Mouse (Mus musculus) lung, adult 2 months (tissue): ENCODE results near the gene Ms4a4b. TPM values are rescaled to one million over a fixed set of nuclear protein-coding genes. Genes with fewer than 3 reads are reported as not detected.

Experiments
- DNase-seq: peaks from one replicate; pipeline ENCODE4 v3.0.0; 2022
- H3K4me1 ChIP-seq: fragments of 200-500 bp; 2 replicates; pipeline ENCODE4 v1.6.1; 2011; ENCODE audit warnings: low read length; ENCODE audit not compliant: control insufficient read depth, insufficient read depth
- H3K4me3 ChIP-seq: fragments of 200-500 bp; replicated peaks from 2 replicates; pipeline ENCODE3; 2011; ENCODE audit warnings: low read depth, mild to moderate bottlenecking, control low read depth, low read length; ENCODE audit errors: extremely low read depth
- CTCF ChIP-seq: fragments of 200-500 bp; IDR thresholded peaks from 2 replicates; pipeline ENCODE4 v1.5.1; 2011; ENCODE audit warnings: mild to moderate bottlenecking, low read length, control low read depth; ENCODE audit not compliant: insufficient read depth
- POLR2A ChIP-seq: fragments of 200-500 bp; IDR thresholded peaks from 2 replicates; pipeline ENCODE4 v1.6.1; 2011; ENCODE audit warnings: low read depth, mild to moderate bottlenecking, control low read depth, low read length, borderline replicate concordance; ENCODE audit errors: extremely low read depth
- WGBS: fragments of 180-500 bp; shearing (Covaris S2); methylation state at CpG from one replicate; pipeline ENCODE4 v1.1.7; 2018; 5-methylcytosine and 5-hydroxymethylcytosine counted together
- polyA plus RNA-seq: library from polyadenylated mRNA; depleted of rRNA; stranded (reverse); fragments of >200 nt; gene quantifications from 2 replicates; pipeline ENCODE4 v1.2.3, GENCODE M21; 2012; rRNA removed

Gene Ms4a4b
- polyA plus RNA-seq, 1 experiment: 8.7 TPM

DNA sequence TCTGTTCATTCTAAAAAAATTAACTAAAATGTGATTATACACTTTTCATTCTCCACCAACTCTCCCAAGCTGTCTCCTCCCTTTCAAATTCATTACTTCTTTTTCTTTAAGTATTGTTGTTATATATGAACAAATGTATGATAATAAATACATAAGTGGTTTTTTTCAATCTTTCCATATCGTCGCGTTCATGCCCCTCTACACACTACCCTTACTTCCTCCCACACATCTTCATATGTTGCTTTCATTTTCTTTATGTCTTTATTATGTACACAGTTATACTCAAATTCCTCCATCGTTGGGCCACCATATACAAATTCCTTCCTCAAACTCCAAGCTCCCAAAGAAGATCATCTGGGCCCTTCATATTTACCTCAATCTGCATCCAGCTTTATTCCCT, 58.0 kb downstream of the Ms4a4b start:
- WGBS: 79% methylated on average over 4 of the region's 4 CpGs

DNA sequence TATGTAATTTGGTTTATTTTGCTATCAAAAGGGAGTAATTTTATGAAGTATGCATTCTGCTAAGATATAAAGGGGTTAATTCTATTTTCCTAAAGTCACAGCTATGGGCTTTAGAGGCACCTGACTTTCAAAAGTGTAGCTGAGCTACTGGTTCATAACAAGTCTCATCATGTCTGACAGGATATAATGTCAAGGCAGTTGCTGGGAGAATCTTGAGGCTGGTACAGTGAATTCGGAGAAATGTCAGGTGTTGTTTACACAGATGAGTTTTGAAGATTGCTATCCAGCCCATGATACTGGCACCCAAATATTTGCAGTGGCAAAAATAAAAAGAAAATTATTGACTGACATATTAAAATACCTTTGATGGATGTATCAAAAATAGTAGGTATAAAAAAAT, 61.5 kb downstream of the Ms4a4b start:
- H3K4me3 ChIP-seq: no peak overlapping the region
- no peaks in the 10 kb centered on the region for H3K4me1 ChIP-seq
- no peak for DNase-seq
- no peak for TF ChIP-seq CTCF
- TF ChIP-seq POLR2A: no peak
- 72% methylated on average over 1 of the region's 1 CpGs for WGBS

More for the DNA sequence above, 58.0 kb downstream of the Ms4a4b start:
- no peak for TF ChIP-seq CTCF
- TF ChIP-seq POLR2A: no peak
- Histone ChIP-seq H3K4me1 (no peaks in the 10 kb centered on the region), H3K4me3 (no peak overlapping the region)
- DNase-seq: no peak

DNA sequence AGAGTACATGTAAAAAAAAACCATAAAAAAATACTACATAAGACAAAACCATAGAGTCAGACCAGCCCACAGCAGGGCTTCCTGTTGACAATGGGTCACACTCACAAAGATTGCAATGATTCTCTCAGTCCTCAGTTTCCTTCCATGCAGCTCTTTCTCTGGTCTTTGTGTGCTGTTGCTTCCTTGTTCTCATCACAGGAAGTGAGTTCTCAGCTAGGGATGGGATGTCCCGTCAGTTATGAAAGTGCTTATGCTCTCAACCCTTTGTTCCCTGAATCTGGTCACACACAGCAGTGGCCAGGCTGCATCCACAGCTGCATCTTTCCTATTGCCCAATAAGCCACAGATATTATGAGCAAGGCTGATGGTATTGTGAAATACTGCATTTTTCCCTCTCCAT, 70.1 kb downstream of the Ms4a4b start:
- DNase-seq: no peak
- WGBS: 43% methylated on average over 1 of the region's 1 CpGs
- Histone ChIP-seq H3K4me3 (no peak overlapping the region), H3K4me1 (no peaks in the 10 kb centered on the region; the same call in 1 of the 2 replicates)
- no peak for TF ChIP-seq POLR2A

DNA sequence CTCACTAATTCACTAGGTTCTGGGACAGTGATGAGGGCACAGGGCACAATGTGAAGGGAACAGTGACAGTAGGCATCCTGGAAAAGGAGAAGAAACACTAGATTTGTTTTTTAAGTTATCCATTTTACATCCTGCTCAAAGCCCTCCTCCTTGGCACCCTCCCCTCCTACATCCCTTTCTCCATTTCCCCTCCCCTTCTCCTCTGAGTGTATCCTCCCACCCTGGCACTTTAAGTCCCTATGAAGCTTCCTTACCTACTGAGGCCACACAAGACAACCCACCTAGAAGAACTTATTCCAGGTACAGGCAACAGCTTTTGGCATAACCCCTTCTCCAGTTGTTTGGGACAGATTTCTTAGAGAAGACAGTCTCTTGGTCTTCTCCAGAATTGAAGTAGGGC, 72.9 kb downstream of the Ms4a4b start, which contains the start of gene Ms4a6b:
Gene Ms4a6b (plus strand): TSS at position 267 of the 400 bp plus-strand sequence.
- Histone ChIP-seq H3K4me1 (no peaks in the 10 kb centered on the region; the same call in 1 of the 2 replicates), H3K4me3 (no peak within 1 kb of the TSS)
- TF ChIP-seq CTCF: no peak
- no peak for DNase-seq

Other genes starting within 250 kb of the Ms4a4b start
- not detected in 2 replicates for gene Ms4a13, start 246.8 kb upstream of the Ms4a4b start, polyA plus RNA-seq
- gene Ms4a12, start 211.1 kb upstream of the Ms4a4b start, polyA plus RNA-seq: not detected in 2 replicates
- gene Ms4a1, start 177.3 kb upstream of the Ms4a4b start, polyA plus RNA-seq: 1.7 and 2.7 TPM in 2 replicates
- not detected in 2 replicates for gene Ms4a5, start 159.7 kb upstream of the Ms4a4b start, polyA plus RNA-seq
- 0.16 and 0.19 TPM in 2 replicates for gene Ms4a14, start 129.1 kb upstream of the Ms4a4b start, polyA plus RNA-seq
- gene Ms4a7, start 107.4 kb upstream of the Ms4a4b start, polyA plus RNA-seq: 1.4 and 1.5 TPM in 2 replicates
- 0.44 and 0.99 TPM in 2 replicates for gene Ms4a4a, start 68.0 kb upstream of the Ms4a4b start, polyA plus RNA-seq
- 0.62 and 2.9 TPM in 2 replicates for gene Ms4a4c, start 38.8 kb upstream of the Ms4a4b start, polyA plus RNA-seq
- 3.6 and 7.1 TPM in 2 replicates for gene Ms4a6c, start 25.8 kb downstream of the Ms4a4b start, polyA plus RNA-seq
- gene Gm8369, start 42.4 kb downstream of the Ms4a4b start, polyA plus RNA-seq: 3.4 and 8.1 TPM in 2 replicates
- gene Ms4a6b, start 73.0 kb downstream of the Ms4a4b start, polyA plus RNA-seq: 4.2 and 7.2 TPM in 2 replicates
- 31.7 and 38.3 TPM in 2 replicates for gene Ms4a4d, start 93.2 kb downstream of the Ms4a4b start, polyA plus RNA-seq
- 2.5 and 4.1 TPM in 2 replicates for gene Ms4a6d, start 161.3 kb downstream of the Ms4a4b start, polyA plus RNA-seq
- gene Ms4a2, start 180.2 kb downstream of the Ms4a4b start, polyA plus RNA-seq: 0.05 and 0.14 TPM in 2 replicates
- gene Ms4a3, start 197.3 kb downstream of the Ms4a4b start, polyA plus RNA-seq: not detected in 2 replicates
- not detected in 2 replicates for gene Oosp2, start 217.0 kb downstream of the Ms4a4b start, polyA plus RNA-seq
- gene Oosp1, start 247.6 kb downstream of the Ms4a4b start, polyA plus RNA-seq: not detected in 2 replicates